Mouse (Mus musculus) embryonic facial prominence, embryonic 11.5 days (tissue): ENCODE data around the gene Clp1. TPM values are rescaled to one million over a fixed set of nuclear protein-coding genes. Genes with fewer than 3 reads are reported as not detected.

Source experiments
- ATAC-seq: fragments of 200-750 bp; cut with Nextera tagmentation; replicated peaks from 2 replicates; pipeline ENCODE4 v1.8.0; 2017; ENCODE audit warnings: low read depth; ENCODE audit not compliant: insufficient number of reproducible peaks, low FRiP score, low TSS enrichment
- DNase-seq: peaks from one replicate; pipeline ENCODE4 v3.0.0-alpha.2; 2015; ENCODE audit warnings: low spot score
- H3K27ac ChIP-seq: fragments of 300-500 bp; sonication (generic); replicated peaks from 2 replicates; pipeline ENCODE4 v1.5.1; 2014; ENCODE audit warnings: mild to moderate bottlenecking, low read depth, low read length, control low read depth
- H3K27me3 ChIP-seq: fragments of 300-500 bp; sonication (generic); 2 replicates; pipeline ENCODE4 v1.6.1; 2014; ENCODE audit warnings: mild to moderate bottlenecking, low read length, moderate library complexity, mixed read lengths; ENCODE audit not compliant: control insufficient read depth, insufficient read depth
- H3K36me3 ChIP-seq: fragments of 300-500 bp; sonication (generic); replicated peaks from 2 replicates; pipeline ENCODE4 v1.6.1; 2014; ENCODE audit warnings: low read depth, mild to moderate bottlenecking, low read length, moderate library complexity, mixed read lengths; ENCODE audit not compliant: control insufficient read depth, insufficient read depth
- H3K4me1 ChIP-seq: fragments of 300-500 bp; sonication (generic); 2 replicates; pipeline ENCODE4 v1.6.1; 2014; ENCODE audit warnings: low read length, mixed read lengths; ENCODE audit not compliant: control insufficient read depth, insufficient read depth
- H3K4me2 ChIP-seq: fragments of 300-500 bp; sonication (generic); 2 replicates; pipeline ENCODE4 v1.6.1; 2014; ENCODE audit warnings: low read depth, mild to moderate bottlenecking, control low read depth, low read length, moderate library complexity
- H3K4me3 ChIP-seq: fragments of 300-500 bp; sonication (generic); 2 replicates; pipeline ENCODE4 v1.5.1; 2014; ENCODE audit warnings: low read depth, low read length, control low read depth
- H3K9ac ChIP-seq: fragments of 300-500 bp; sonication (generic); replicated peaks from 2 replicates; pipeline ENCODE4 v1.6.1; 2014; ENCODE audit warnings: mild to moderate bottlenecking, control low read depth, low read length
- H3K9me3 ChIP-seq: fragments of 300-500 bp; sonication (generic); replicated peaks from 2 replicates; pipeline ENCODE4 v1.6.1; 2016; ENCODE audit warnings: mild to moderate bottlenecking, low read length, inconsistent platforms, mixed read lengths; ENCODE audit not compliant: control insufficient read depth
- WGBS: fragments of 180-500 bp; shearing (Covaris S2); extraction: QIAGEN DNeasy Blood & Tissue Kit; methylation state at CpG from one replicate; pipeline ENCODE4 v1.1.7; 2014; 5-methylcytosine and 5-hydroxymethylcytosine counted together
- polyA plus RNA-seq: library from polyadenylated mRNA; unstranded; fragments of >200 nt; fragmentation: Nextera tagmentation; extraction: Ambion mirVana; gene quantifications from 2 replicates; pipeline ENCODE4 v1.2.1, GENCODE M21; 2014

The Clp1 gene
- polyA plus RNA-seq, 1 experiment from 2014 or later = 61.1 TPM

GRCm38 (mm10) chr2:84744126-84744525, 17.0 kb upstream of the Clp1 start:
- Histone ChIP-seq H3K4me1 (no peaks in the 10 kb centered on the region; the same call in 1 of the 2 replicates), H3K36me3 (no peaks in the 10 kb centered on the region), H3K9me3 (no peaks in the 10 kb centered on the region), H3K9ac (peak overlapping the region; percentile 95), H3K27ac (peak overlapping the region; percentile 90), H3K27me3 (no peaks in the 10 kb centered on the region), H3K4me3 (peak overlapping the region; percentile 76), H3K4me2 (peak overlapping the region; percentile 92)
- DNase-seq = peak; percentile 77
- under 1% methylated on average over 10 of the region's 10 CpGs for WGBS
- ATAC-seq = peak; percentile 26; the same call in 1 of the 2 replicates

DNA sequence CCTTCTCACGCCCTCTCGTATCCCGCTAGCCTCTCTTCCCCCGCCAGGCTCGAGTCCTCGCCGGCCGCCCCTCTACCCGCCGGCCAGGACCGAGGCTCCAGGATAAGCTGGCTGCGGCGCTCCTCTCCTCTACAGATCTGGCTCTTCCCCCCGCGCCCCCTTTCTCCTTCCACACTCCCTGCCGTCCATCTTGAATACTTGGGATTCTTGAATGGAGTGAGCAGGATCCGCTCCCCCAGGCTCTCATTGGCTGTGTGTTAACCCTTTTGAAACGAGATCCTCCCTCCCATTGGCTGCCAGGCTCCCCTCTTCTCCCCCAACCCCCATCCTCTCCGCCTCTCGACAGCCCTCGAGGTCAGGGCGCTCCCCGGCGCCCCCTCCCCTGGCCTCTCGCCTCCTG, 16.4 kb upstream of the Clp1 start, which contains the start of gene Gm19426:
TSS of gene Gm19426 (minus strand) at position 95 of the 400 bp plus-strand sequence.
- DNase-seq (peak; percentile 97), ATAC-seq (peak; percentile 80)
- Histone ChIP-seq H3K36me3 (no peaks in the 10 kb centered on the region), H3K4me3 (peak within 1 kb of the TSS; percentile 76), H3K27me3 (no peaks in the 10 kb centered on the region), H3K4me1 (no peaks in the 10 kb centered on the region; the same call in 1 of the 2 replicates), H3K4me2 (peak within 1 kb of the TSS; percentile 92), H3K27ac (peak within 1 kb of the TSS; percentile 99), H3K9ac (peak within 1 kb of the TSS; percentile 95), H3K9me3 (no peaks in the 10 kb centered on the region)
- WGBS = under 1% methylated on average over 23 of the region's 25 CpGs

GRCm38 (mm10) chr2:84742451-84743283, 15.5 kb upstream of the Clp1 start:
- Histone ChIP-seq H3K36me3 (no peaks in the 10 kb centered on the region), H3K4me2 (peak overlapping the region; percentile 92), H3K27ac (peak overlapping the region; percentile 99), H3K4me1 (no peaks in the 10 kb centered on the region; the same call in 1 of the 2 replicates), H3K9me3 (no peaks in the 10 kb centered on the region), H3K27me3 (no peaks in the 10 kb centered on the region), H3K4me3 (peak overlapping the region; percentile 76), H3K9ac (peak overlapping the region; percentile 95)
- WGBS = under 1% methylated on average over 24 of the region's 26 CpGs
- DNase-seq = peak; percentile 98
- peak; percentile 86 for ATAC-seq

DNA sequence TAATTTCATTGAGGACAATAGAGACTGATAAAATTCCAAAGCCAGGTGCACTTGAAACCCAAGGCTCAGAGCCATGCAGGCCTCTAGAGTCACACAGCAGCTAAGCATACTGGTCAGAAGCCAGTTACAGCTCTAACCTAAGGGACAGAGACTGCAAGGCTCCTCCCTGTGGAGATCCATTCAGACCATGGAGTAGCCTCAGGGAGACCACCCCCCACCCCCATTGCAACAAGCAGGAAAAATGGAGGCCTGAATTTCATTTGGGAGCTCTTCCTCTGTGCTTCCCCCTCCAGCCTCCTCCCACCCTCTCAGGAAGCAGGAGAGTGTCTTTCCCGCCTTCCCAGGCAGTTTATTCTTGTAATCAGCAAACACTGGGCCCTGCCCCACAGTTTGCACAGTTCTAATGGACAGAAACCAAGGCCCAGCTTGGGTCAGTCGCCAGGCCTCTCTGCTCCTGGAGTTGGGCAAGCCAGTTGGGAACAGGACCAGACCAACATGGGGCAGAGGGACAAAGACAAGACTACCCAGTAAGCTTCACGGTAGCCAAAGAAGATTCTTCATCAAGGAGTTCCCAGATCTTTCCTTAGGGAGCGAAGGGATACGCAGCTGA, 14.8 kb upstream of the Clp1 start:
- ATAC-seq (0 out of 2 replicates have a peak, but pooled peaks have one; percentile 1), DNase-seq (peak; percentile 36)
- Histone ChIP-seq H3K27me3 (no peaks in the 10 kb centered on the region), H3K4me1 (no peaks in the 10 kb centered on the region; the same call in none of the 2 replicates), H3K27ac (peak overlapping the region; percentile 99), H3K36me3 (no peaks in the 10 kb centered on the region), H3K4me3 (peak overlapping the region; percentile 76), H3K4me2 (peak overlapping the region; percentile 92), H3K9me3 (no peaks in the 10 kb centered on the region), H3K9ac (peak overlapping the region; percentile 95)
- WGBS = 1% methylated on average over 5 of the region's 5 CpGs

DNA sequence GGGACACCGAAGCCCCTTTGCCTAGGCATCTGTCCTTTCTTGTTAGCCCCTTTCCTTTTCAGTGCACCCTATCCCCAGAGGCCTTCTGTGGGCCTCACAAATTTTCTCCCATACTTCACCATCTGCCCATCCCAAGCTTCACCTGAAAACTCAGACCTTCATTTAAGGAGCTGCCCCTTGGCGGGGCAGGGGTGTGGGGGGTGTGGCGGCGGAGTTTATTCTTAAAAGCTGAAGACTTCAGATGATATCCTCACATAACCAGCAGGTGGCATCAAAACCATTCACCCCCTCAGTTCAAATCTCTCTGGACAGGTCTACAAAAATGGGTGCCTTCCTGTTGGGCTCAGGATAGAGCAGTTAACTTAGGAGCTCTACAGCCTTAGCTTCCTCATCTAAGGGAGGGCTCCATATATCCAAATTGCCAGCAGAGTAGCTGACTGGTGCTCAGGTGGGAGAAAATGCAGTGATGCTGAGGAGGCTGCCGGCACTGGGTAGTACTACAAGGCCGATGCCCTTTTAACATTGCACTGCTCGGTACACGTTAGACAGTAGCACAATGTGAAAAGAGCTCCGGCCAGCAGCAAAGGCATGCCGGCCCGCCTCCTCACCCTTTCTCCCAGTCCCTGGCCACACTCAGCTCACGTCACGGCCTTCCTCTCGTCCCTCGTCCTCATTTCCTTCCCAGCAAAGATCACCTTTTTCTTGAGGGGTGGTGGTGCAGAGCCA, 13.6 kb upstream of the Clp1 start:
- H3K27me3 ChIP-seq = no peaks in the 10 kb centered on the region
- H3K4me3 ChIP-seq = peak overlapping the region; percentile 76
- DNase-seq = peak; percentile 48
- 78% methylated on average over 15 of the region's 15 CpGs for WGBS
- H3K4me2 ChIP-seq = peak overlapping the region; percentile 92
- no peak for ATAC-seq
- H3K9ac ChIP-seq = no peak overlapping the region
- H3K27ac ChIP-seq = 0 out of 2 replicates have a peak overlapping the region, but pooled peaks have one; percentile 10
- H3K9me3 ChIP-seq = no peaks in the 10 kb centered on the region
- no peaks in the 10 kb centered on the region; the same call in none of the 2 replicates for H3K4me1 ChIP-seq
- H3K36me3 ChIP-seq = no peaks in the 10 kb centered on the region

GRCm38 (mm10) chr2:84738271-84738911, 11.2 kb upstream of the Clp1 start:
- H3K9me3 ChIP-seq = no peaks in the 10 kb centered on the region
- H3K4me2 ChIP-seq = peak overlapping the region; percentile 26
- H3K27me3 ChIP-seq = no peaks in the 10 kb centered on the region
- H3K36me3 ChIP-seq = no peaks in the 10 kb centered on the region
- H3K27ac ChIP-seq = peak overlapping the region; percentile 29; the same call in 1 of the 2 replicates
- H3K4me1 ChIP-seq = no peaks in the 10 kb centered on the region; the same call in none of the 2 replicates
- ATAC-seq (no peak), DNase-seq (peak; percentile 77)
- H3K9ac ChIP-seq = peak overlapping the region; percentile 35
- H3K4me3 ChIP-seq = no peak overlapping the region
- WGBS = 2% methylated on average over 12 of the region's 12 CpGs

GRCm38 (mm10) chr2:84737451-84737925, 10.3 kb upstream of the Clp1 start:
- Histone ChIP-seq H3K27ac (peak overlapping the region; percentile 15; the same call in 1 of the 2 replicates), H3K36me3 (no peaks in the 10 kb centered on the region), H3K9me3 (no peaks in the 10 kb centered on the region), H3K27me3 (no peaks in the 10 kb centered on the region), H3K9ac (peak overlapping the region; percentile 18; the same call in 1 of the 2 replicates), H3K4me3 (no peak overlapping the region), H3K4me2 (peak overlapping the region; percentile 2; the same call in 1 of the 2 replicates), H3K4me1 (no peaks in the 10 kb centered on the region; the same call in none of the 2 replicates)
- peak; percentile 14 for ATAC-seq
- peak; percentile 73 for DNase-seq
- 2% methylated on average over 8 of the region's 8 CpGs for WGBS
